Mouse (Mus musculus): ENCODE measurements around the gene Slco1a5.
"Not testable (repeated sequence)": the region's sequence is repeated elsewhere in the genome, so short reads cannot be mapped to it uniquely, and the experiment has no call there.

The Slco1a5 gene

GRCm38 (mm10) chr6:142289413-142290118 lies 33.2 kb downstream of the Slco1a5 start:
- no peak for DNase-seq (ENCODE audit: low spot score)

- DNase-seq (ENCODE audit: low spot score), result no peak
Measured at GRCm38 (mm10) chr6:142275721-142276442, 46.9 kb downstream of the Slco1a5 start.

GRCm38 (mm10) chr6:142250738-142251307 lies 72.0 kb downstream of the Slco1a5 start:
- DNase-seq (ENCODE audit: low spot score), result not testable (repeated sequence)

- DNase-seq (ENCODE audit: low spot score), result no peak
Measured at GRCm38 (mm10) chr6:142245065-142245464, 77.7 kb downstream of the Slco1a5 start.

GRCm38 (mm10) chr6:142239468-142239867 lies 83.3 kb downstream of the Slco1a5 start:
- DNase-seq (ENCODE audit: low spot score), result no peak

GRCm38 (mm10) chr6:142220138-142220537 lies 102.6 kb downstream of the Slco1a5 start:
- no peak for DNase-seq (ENCODE audit: low spot score)

- DNase-seq (ENCODE audit: low spot score), result no peak
Measured at GRCm38 (mm10) chr6:142211821-142212220, 111.0 kb downstream of the Slco1a5 start.

GRCm38 (mm10) chr6:142209749-142210148 lies 113.0 kb downstream of the Slco1a5 start:
- DNase-seq (ENCODE audit: low spot score), result no peak

- no peak for DNase-seq (ENCODE audit: low spot score)
Measured at GRCm38 (mm10) chr6:142208421-142208820, 114.4 kb downstream of the Slco1a5 start, which contains the start of gene Slco1a6. Gene Slco1a6, minus strand, starts transcription at chr6:142208521.

GRCm38 (mm10) chr6:142200524-142200923 lies 122.3 kb downstream of the Slco1a5 start:
- DNase-seq (ENCODE audit: low spot score), result no peak

- no peak for DNase-seq (ENCODE audit: low spot score)
Measured at GRCm38 (mm10) chr6:142194245-142194644, 128.5 kb downstream of the Slco1a5 start.

- no peak for DNase-seq (ENCODE audit: low spot score)
Measured at GRCm38 (mm10) chr6:142191962-142192361, 130.8 kb downstream of the Slco1a5 start.

GRCm38 (mm10) chr6:142187426-142187825 lies 135.4 kb downstream of the Slco1a5 start:
- DNase-seq (ENCODE audit: low spot score), result no peak

- DNase-seq (ENCODE audit: low spot score), result no peak
Measured at GRCm38 (mm10) chr6:142185868-142186415, 136.8 kb downstream of the Slco1a5 start.

Data from ovary, postnatal 10 days (tissue).